Mouse (Mus musculus): Measurements from ENCODE around the gene Mrvi1. TPM values are rescaled to one million over a fixed set of nuclear protein-coding genes. Genes with fewer than 3 reads are reported as not detected.

Gene Mrvi1
- total and polyA plus RNA-seq, 2 experiments from 2014 or later = 0.88 to 2.7 TPM

DNA sequence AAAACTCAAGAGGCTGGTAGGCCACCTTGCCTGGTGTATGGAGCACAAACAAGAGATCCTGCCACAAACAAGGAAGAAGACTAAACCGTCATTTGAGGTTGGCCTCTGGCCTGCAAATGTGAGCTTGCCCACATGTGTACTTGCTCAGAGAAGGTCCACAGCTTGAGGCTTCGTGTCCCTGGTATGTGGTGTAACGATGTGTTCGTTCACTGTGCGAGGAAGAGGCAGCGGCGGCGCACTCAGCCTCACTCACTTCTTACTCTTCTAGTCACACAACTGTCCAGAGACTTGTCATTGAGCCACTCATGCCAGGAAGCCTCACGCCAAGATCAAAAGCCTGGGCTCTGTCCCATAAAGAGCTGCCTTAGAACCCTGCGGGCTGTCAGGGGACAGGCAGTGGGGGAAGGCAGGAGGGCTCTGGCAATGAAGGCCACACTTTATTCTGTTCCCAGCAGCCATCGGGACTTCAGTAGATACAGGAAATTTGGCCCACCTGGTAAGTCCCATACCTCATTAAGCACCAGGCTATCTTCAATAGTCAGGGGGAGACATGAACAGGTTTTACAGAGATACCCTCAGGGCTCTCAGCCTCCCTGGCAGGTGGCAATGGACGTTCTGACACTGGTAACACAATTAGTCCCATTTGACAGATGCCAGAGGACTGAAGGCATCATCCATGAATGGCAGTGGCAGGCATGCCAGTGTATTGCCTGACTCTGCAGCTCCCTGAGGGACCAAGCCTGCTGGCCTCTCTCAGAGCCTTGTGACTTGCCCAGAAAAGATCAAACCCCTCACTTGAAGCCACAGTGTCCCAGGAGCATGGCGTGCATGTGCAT lies 32.3 kb downstream of the Mrvi1 start:
- Histone ChIP-seq H3K4me2 (ENCODE audit: low read depth, low read length, poor library complexity, severe bottlenecking) (no peak overlapping the region), H3K27me3 (ENCODE audit: insufficient read depth, low read length) (no peaks in the 10 kb centered on the region), H3K27ac (ENCODE audit: low read depth, low read length) (no peak overlapping the region), H3K9me3 (ENCODE audit: low read length) (no peaks in the 10 kb centered on the region), H3K4me3 (ENCODE audit: low read depth, low read length) (no peak overlapping the region), H3K9ac (replicated peaks; ENCODE audit: low read length, poor library complexity, severe bottlenecking) (no peak overlapping the region), H3K36me3 (ENCODE audit: insufficient read depth, low read length) (no peaks in the 10 kb centered on the region), H3K4me1 (ENCODE audit: insufficient read depth, low read length) (no peaks in the 10 kb centered on the region)
- 66% methylated on average over 13 of the region's 13 CpGs for WGBS
- TF ChIP-seq CTCF (IDR thresholded peaks at IDR 0.05) = no peak
- DNase-seq (ENCODE audit: low spot score) = no peak
- ATAC-seq (ENCODE audit: low FRiP score) = no peak

DNA sequence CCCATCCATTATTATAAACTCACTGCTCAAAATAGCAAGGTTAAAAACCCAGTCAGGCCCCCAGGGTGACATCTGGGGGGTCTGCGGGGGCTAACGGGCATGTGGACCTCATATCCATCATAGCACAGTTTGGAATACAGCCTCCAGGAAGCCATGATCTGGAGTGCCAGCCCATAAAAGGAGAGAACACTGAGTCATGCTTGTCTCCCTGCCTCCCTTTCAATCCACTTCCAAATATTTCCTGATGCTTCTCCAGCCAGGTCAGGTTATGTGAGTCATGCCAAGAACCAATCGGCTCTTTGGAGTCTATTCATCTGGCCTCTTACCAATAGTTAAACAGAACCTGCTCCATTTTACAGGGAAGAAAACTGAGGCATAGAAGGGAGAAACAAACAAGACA lies 33.7 kb downstream of the Mrvi1 start:
- no peak overlapping the region for H3K9ac ChIP-seq (replicated peaks; ENCODE audit: low read length, poor library complexity, severe bottlenecking)
- no peaks in the 10 kb centered on the region for H3K36me3 ChIP-seq (ENCODE audit: insufficient read depth, low read length)
- no peak overlapping the region for H3K4me3 ChIP-seq (ENCODE audit: low read depth, low read length)
- H3K4me1 ChIP-seq (ENCODE audit: insufficient read depth, low read length) = no peaks in the 10 kb centered on the region
- no peaks in the 10 kb centered on the region for H3K9me3 ChIP-seq (ENCODE audit: low read length)
- ATAC-seq (ENCODE audit: low FRiP score) (no peak), DNase-seq (ENCODE audit: low spot score) (no peak)
- TF ChIP-seq CTCF (IDR thresholded peaks at IDR 0.05) = no peak
- no peak overlapping the region for H3K27ac ChIP-seq (ENCODE audit: low read depth, low read length)
- no peak overlapping the region for H3K4me2 ChIP-seq (ENCODE audit: low read depth, low read length, poor library complexity, severe bottlenecking)
- H3K27me3 ChIP-seq (ENCODE audit: insufficient read depth, low read length) = no peaks in the 10 kb centered on the region
- 88% methylated on average over 3 of the region's 3 CpGs for WGBS

GRCm38 (mm10) chr7:110947616-110948015 lies 34.6 kb downstream of the Mrvi1 start:
- H3K9ac ChIP-seq (replicated peaks; ENCODE audit: low read length, poor library complexity, severe bottlenecking) = no peak overlapping the region
- no peak overlapping the region for H3K4me3 ChIP-seq (ENCODE audit: low read depth, low read length)
- no peaks in the 10 kb centered on the region for H3K4me1 ChIP-seq (ENCODE audit: insufficient read depth, low read length)
- no peaks in the 10 kb centered on the region for H3K9me3 ChIP-seq (ENCODE audit: low read length)
- no peak for DNase-seq (ENCODE audit: low spot score)
- ATAC-seq (ENCODE audit: low FRiP score) = no peak
- 88% methylated on average over 6 of the region's 6 CpGs for WGBS
- no peak for TF ChIP-seq CTCF (IDR thresholded peaks at IDR 0.05)
- H3K27ac ChIP-seq (ENCODE audit: low read depth, low read length) = no peak overlapping the region
- no peaks in the 10 kb centered on the region for H3K36me3 ChIP-seq (ENCODE audit: insufficient read depth, low read length)
- H3K27me3 ChIP-seq (ENCODE audit: insufficient read depth, low read length) = no peaks in the 10 kb centered on the region
- H3K4me2 ChIP-seq (ENCODE audit: low read depth, low read length, poor library complexity, severe bottlenecking) = no peak overlapping the region

DNA sequence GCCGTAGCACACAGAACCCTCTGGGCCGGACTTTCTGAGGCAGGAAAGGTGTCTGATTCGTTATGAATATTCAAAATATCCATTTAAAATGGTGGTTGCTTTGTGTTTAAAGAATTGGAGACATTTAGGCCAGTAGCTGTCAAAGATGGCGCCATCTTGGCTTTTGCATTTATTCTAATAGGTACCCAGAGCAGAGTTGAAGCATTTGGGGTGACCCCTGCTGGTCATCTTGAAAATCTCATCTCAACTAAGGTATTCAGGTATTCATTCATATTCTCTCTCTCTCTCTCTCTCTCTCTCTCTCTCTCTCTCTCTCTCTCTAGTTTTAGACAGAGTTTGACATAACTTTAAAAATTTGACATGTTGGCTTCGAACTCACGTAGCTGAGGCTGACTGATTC lies 35.5 kb downstream of the Mrvi1 start:
- WGBS = 79% methylated on average over 6 of the region's 6 CpGs
- DNase-seq (ENCODE audit: low spot score) = peak; percentile 27

DNA sequence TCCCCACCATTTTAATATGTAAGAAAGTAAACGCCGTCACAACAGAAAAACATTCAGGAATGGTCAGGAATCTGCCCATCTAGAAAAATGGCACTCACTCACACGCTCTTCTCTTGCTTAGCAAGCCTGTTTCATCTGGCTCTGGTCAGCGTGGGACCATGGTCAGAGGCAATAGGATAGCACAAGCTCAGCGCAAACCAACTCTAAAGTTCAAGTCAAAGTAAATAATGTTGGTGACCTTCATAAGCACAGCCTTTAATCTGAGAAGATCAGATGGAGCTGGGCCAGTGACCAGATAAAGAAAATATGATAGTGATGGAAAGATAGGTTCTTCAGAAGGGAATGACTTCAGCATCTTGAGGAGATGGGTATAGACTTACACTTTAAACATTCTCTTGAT lies 37.9 kb downstream of the Mrvi1 start:
- H3K4me1 ChIP-seq (ENCODE audit: insufficient read depth, low read length) = no peaks in the 10 kb centered on the region
- no peak for DNase-seq (ENCODE audit: low spot score)
- H3K4me2 ChIP-seq (ENCODE audit: low read depth, low read length, poor library complexity, severe bottlenecking) = no peak overlapping the region
- H3K9me3 ChIP-seq (ENCODE audit: low read length) = no peaks in the 10 kb centered on the region
- no peak for ATAC-seq (ENCODE audit: low FRiP score)
- no peak for TF ChIP-seq CTCF (IDR thresholded peaks at IDR 0.05)
- H3K27ac ChIP-seq (ENCODE audit: low read depth, low read length) = no peak overlapping the region
- no peaks in the 10 kb centered on the region for H3K27me3 ChIP-seq (ENCODE audit: insufficient read depth, low read length)
- 94% methylated on average over 5 of the region's 5 CpGs for WGBS
- no peaks in the 10 kb centered on the region for H3K36me3 ChIP-seq (ENCODE audit: insufficient read depth, low read length)
- H3K4me3 ChIP-seq (ENCODE audit: low read depth, low read length) = no peak overlapping the region
- no peak overlapping the region for H3K9ac ChIP-seq (replicated peaks; ENCODE audit: low read length, poor library complexity, severe bottlenecking)

More for the DNA sequence above, 35.5 kb downstream of the Mrvi1 start:
- H3K9me3 ChIP-seq (ENCODE audit: low read length) = no peaks in the 10 kb centered on the region
- H3K4me3 ChIP-seq (ENCODE audit: low read depth, low read length) = no peak overlapping the region
- H3K36me3 ChIP-seq (ENCODE audit: insufficient read depth, low read length) = no peaks in the 10 kb centered on the region
- no peaks in the 10 kb centered on the region for H3K27me3 ChIP-seq (ENCODE audit: insufficient read depth, low read length)
- peak; percentile 29; the same call in 1 of the 2 replicates for TF ChIP-seq CTCF (IDR thresholded peaks at IDR 0.05)
- no peak overlapping the region for H3K4me2 ChIP-seq (ENCODE audit: low read depth, low read length, poor library complexity, severe bottlenecking)
- no peak overlapping the region for H3K27ac ChIP-seq (ENCODE audit: low read depth, low read length)
- H3K9ac ChIP-seq (replicated peaks; ENCODE audit: low read length, poor library complexity, severe bottlenecking) = no peak overlapping the region
- H3K4me1 ChIP-seq (ENCODE audit: insufficient read depth, low read length) = no peaks in the 10 kb centered on the region
- no peak for ATAC-seq (ENCODE audit: low FRiP score)

- no peak for TF ChIP-seq CTCF (IDR thresholded peaks at IDR 0.05)
- WGBS = 64% methylated on average over 6 of the region's 6 CpGs
- peak; percentile 32 for DNase-seq (ENCODE audit: low spot score)
- Histone ChIP-seq H3K4me2 (ENCODE audit: low read depth, low read length, poor library complexity, severe bottlenecking) (no peak overlapping the region), H3K4me1 (ENCODE audit: insufficient read depth, low read length) (no peaks in the 10 kb centered on the region), H3K27ac (ENCODE audit: low read depth, low read length) (peak overlapping the region; percentile 19; the same call in 1 of the 2 replicates), H3K27me3 (ENCODE audit: insufficient read depth, low read length) (no peaks in the 10 kb centered on the region), H3K9me3 (ENCODE audit: low read length) (no peaks in the 10 kb centered on the region), H3K4me3 (ENCODE audit: low read depth, low read length) (no peak overlapping the region), H3K36me3 (ENCODE audit: insufficient read depth, low read length) (no peaks in the 10 kb centered on the region), H3K9ac (replicated peaks; ENCODE audit: low read length, poor library complexity, severe bottlenecking) (no peak overlapping the region)
- no peak for ATAC-seq (ENCODE audit: low FRiP score)
Measured at GRCm38 (mm10) chr7:110941701-110942530, 40.3 kb downstream of the Mrvi1 start.

All from midbrain, postnatal 0 days (tissue).